Mouse (Mus musculus) G1E (cell line): ENCODE data around the gene Als2cr12.

ENCODE experiments used
- CTCF ChIP-seq: IDR thresholded peaks from 2 replicates; pipeline ENCODE4 v1.5.1; 2012; ENCODE audit warnings: low read depth, low read length, inconsistent platforms, mixed read lengths
- GATA1 ChIP-seq: IDR thresholded peaks from 2 replicates; pipeline ENCODE4 v1.6.1; 2012; ENCODE audit warnings: borderline replicate concordance, low read length, inconsistent platforms, mixed read lengths
- TAL1 ChIP-seq: conservative IDR thresholded peaks from 2 replicates; pipeline ENCODE4 v1.6.1; 2012; ENCODE audit warnings: low read depth, low read length, inconsistent platforms, mixed read lengths

- TF ChIP-seq TAL1 (no peak), GATA1 (no peak), CTCF (no peak)
Observed at GRCm38 (mm10) chr1:58736968-58737367, 41.2 kb upstream of the Als2cr12 start.
